Mouse (Mus musculus) heart, adult 2 months (tissue): ENCODE measurements around the gene Fam76b. TPM values are rescaled to one million over a fixed set of nuclear protein-coding genes. Genes with fewer than 3 reads are reported as not detected.
"Not testable (repeated sequence)": the region's sequence is repeated elsewhere in the genome, so short reads cannot be mapped to it uniquely, and the experiment has no call there.

Source experiments
- DNase-seq, 2 experiments: peaks; one replicate each; pipeline ENCODE4 v3.0.0; 2021
- H3K27ac ChIP-seq: fragments of 200-600 bp; 2 replicates; pipeline ENCODE4 v1.8.1; 2022
- H3K27me3 ChIP-seq: fragments of 200-500 bp; 2 replicates; pipeline ENCODE4 v1.6.1; 2012; ENCODE audit warnings: mild to moderate bottlenecking, low read length, inconsistent platforms, mixed read lengths; ENCODE audit not compliant: control insufficient read depth, insufficient read depth
- H3K36me3 ChIP-seq: fragments of 200-500 bp; 2 replicates; pipeline ENCODE4 v1.6.1; 2012; ENCODE audit warnings: low read length, inconsistent platforms; ENCODE audit not compliant: control insufficient read depth, insufficient read depth
- H3K4me1 ChIP-seq: fragments of 200-500 bp; 2 replicates; pipeline ENCODE4 v1.6.1; 2011; ENCODE audit warnings: low read length; ENCODE audit not compliant: control insufficient read depth, insufficient read depth
- H3K4me3 ChIP-seq: fragments of 200-600 bp; 2 replicates; pipeline ENCODE4 v1.8.1; 2022
- H3K79me2 ChIP-seq: fragments of 200-500 bp; replicated peaks from 2 replicates; pipeline ENCODE4 v1.6.1; 2012; ENCODE audit warnings: mild to moderate bottlenecking, inconsistent platforms, low read length, moderate library complexity, mixed read lengths; ENCODE audit not compliant: control insufficient read depth, insufficient read depth
- H3K9ac ChIP-seq: fragments of 200-500 bp; 2 replicates; pipeline ENCODE4 v1.6.1; 2012; ENCODE audit warnings: low read depth, mild to moderate bottlenecking, control low read depth, inconsistent platforms, low read length, mixed read lengths
- CTCF ChIP-seq: fragments of 200-600 bp; IDR thresholded peaks from 2 replicates; pipeline ENCODE4 v1.8.1; 2022; ENCODE audit warnings: antibody characterized with exemption, mild to moderate bottlenecking, moderate library complexity
- EP300 ChIP-seq: fragments of 200-500 bp; IDR thresholded peaks from 2 replicates; pipeline ENCODE4 v1.6.1; 2011; ENCODE audit warnings: low read depth, low read length, control low read depth; ENCODE audit not compliant: insufficient read depth
- POLR2A ChIP-seq: fragments of 200-500 bp; IDR thresholded peaks from 2 replicates; pipeline ENCODE4 v1.6.1; 2011; ENCODE audit warnings: mild to moderate bottlenecking, low read depth, low read length, control low read depth; ENCODE audit not compliant: insufficient read depth
- WGBS: fragments of 180-500 bp; shearing (Covaris S2); methylation state at CpG from one replicate; pipeline ENCODE4 v1.1.7; 2018; 5-methylcytosine and 5-hydroxymethylcytosine counted together
- intact Hi-C: fragments of 180-260 bp; cut with DNase I; formaldehyde crosslinking; loops from one replicate; pipeline ENCODE4 v1.15.1; 2025
- long read RNA-seq: library from polyadenylated mRNA; stranded (forward); transcript quantifications from one replicate; pipeline ENCODE4 v2.0.0, GENCODE M21; 2021
- polyA plus RNA-seq: library from polyadenylated mRNA; depleted of rRNA; stranded (reverse); fragments of >200 nt; gene quantifications from 2 replicates; pipeline ENCODE4 v1.2.3, GENCODE M21; 2012; rRNA removed
- total RNA-seq, 2 experiments: library from RNA; stranded (reverse); gene quantifications; 2 replicates each; pipeline ENCODE4 v1.2.3; 2021

Fam76b gene
- total RNA-seq (1 to 10 TPM; 7.1 to 7.6 TPM), polyA plus RNA-seq (3.7 and 6.8 TPM in 2 replicates)
- long read RNA-seq, partial matches to known transcripts: 0 of 4 reads
- long read RNA-seq, other reads (novel, unspliced or antisense): 1 of 4 reads

DNA sequence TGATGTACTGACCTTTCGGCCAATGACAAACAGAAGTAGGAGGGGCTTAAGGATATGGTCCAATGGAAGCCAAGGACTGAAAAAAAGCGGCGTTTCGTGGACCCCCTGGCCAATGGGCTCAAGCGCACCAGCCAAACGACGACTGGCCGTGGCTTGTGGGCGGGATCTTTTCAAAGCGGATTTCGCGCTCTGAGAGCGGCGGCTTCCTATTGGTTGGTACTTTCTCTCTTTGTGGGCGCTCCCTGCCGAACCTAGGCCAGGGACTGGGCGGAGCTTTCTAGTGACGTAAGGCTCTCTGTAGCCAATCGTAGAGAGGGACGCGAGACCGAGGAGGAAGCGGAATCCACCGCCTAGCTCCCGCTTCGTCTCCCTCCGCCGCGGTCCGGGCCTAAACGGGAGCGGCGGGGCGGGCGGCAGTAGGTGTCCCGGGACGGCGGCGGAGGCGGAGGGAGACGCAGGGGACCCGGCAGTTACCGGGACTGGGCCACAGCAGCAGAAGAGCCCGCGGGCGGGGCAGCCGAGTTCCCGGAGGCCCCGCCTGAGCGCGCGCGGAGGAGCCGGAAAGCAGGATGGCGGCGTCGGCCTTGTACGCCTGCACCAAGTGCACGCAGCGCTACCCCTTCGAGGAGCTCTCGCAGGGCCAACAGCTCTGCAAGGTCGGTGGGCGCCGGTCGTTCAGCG lies at the start of gene Fam76b:
Gene Fam76b, plus strand, starts transcription at position 311 of the 681 bp plus-strand sequence.
- under 1% methylated on average over 67 of the region's 67 CpGs for WGBS
- Histone ChIP-seq H3K79me2 (0 out of 2 replicates have a peak, but pooled peaks cover under 1% of the 10 kb centered on the region), H3K27ac (peak within 1 kb of the TSS; percentile 91)

DNA sequence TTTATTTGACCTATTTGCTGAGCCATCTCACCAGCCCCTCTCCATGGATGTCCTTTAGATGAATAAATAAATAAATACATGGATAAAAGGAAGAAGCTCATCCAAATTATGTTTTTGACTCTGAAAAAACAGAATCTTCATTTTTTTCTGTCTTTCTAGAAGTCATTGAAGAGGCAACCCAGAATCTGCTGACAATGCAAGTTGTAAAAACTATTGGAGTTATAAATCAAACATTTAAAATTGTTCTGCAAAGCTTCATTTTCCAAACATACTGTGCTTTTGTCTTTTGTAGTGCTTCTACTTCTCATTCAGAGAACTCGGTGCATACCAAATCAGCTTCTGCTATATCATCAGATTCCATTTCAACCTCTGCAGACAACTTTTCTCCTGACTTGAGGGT lies 45.5 kb upstream of the Fam76b start:
- no peak for DNase-seq
- intact Hi-C loops: no loop called here
- H3K79me2 ChIP-seq: peaks cover 1% of the 10 kb centered on the region; the same call in 1 of the 2 replicates
- TF ChIP-seq CTCF (no peak), POLR2A (no peak), EP300 (no peak)
- WGBS: 99% methylated on average over 1 of the region's 1 CpGs
- no peak overlapping the region for H3K9ac ChIP-seq
- H3K4me3 ChIP-seq: no peak overlapping the region
- no peak overlapping the region for H3K27ac ChIP-seq
- H3K4me1 ChIP-seq: no peaks in the 10 kb centered on the region
- H3K36me3 ChIP-seq: no peaks in the 10 kb centered on the region; the same call in none of the 2 replicates
- no peaks in the 10 kb centered on the region for H3K27me3 ChIP-seq

More for the DNA sequence above, at the start of gene Fam76b:
- intact Hi-C loops: loop anchor here (2.0 to 5.0 kb wide), 3 partner anchors 79 to 581 kb away; partner anchors contain the start of genes Ccdc82, Maml2 and Mtmr2
- peak; percentile 75 for TF ChIP-seq POLR2A
- TF ChIP-seq EP300: no peak
- no peak; the same call in 1 of the 2 replicates for TF ChIP-seq CTCF
- peak within 1 kb of the TSS; percentile 91 for H3K4me3 ChIP-seq
- H3K9ac ChIP-seq: peak within 1 kb of the TSS; percentile 89
- H3K36me3 ChIP-seq: peaks cover 17% of the 10 kb centered on the region
- no peaks in the 10 kb centered on the region for H3K27me3 ChIP-seq
- peak; percentile 99 to 100 for DNase-seq
- H3K4me1 ChIP-seq: peaks cover 2% of the 10 kb centered on the region; the same call in 1 of the 2 replicates

DNA sequence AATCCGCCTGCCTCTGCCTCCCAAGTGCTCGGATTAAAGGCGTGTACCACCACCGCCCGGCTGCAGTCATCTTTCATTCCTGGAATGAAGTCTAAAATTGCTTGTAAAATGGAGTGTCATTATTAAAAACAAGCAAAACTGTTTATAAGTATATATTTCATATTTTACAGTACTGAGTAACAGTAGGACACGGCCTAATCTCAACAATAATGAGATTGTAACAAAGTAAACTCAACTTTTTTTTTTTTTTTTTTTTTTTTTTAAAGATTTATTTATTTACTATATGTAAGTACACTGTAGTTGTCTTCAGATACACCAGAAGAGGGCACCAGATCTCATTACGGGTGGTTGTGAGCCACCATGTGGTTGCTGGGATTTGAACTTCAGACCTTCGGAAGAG lies 36.7 kb upstream of the Fam76b start:
- H3K4me3 ChIP-seq, H3K9ac ChIP-seq, H3K4me1 ChIP-seq, H3K27me3 ChIP-seq, H3K27ac ChIP-seq, H3K79me2 ChIP-seq, H3K36me3 ChIP-seq, DNase-seq: not testable (repeated sequence)
- intact Hi-C loops: loop anchor here (5.0 kb wide), 1 partner anchor 39 kb away; no protein-coding TSS in a partner anchor
- over 99% methylated on average over 8 of the region's 8 CpGs for WGBS

DNA sequence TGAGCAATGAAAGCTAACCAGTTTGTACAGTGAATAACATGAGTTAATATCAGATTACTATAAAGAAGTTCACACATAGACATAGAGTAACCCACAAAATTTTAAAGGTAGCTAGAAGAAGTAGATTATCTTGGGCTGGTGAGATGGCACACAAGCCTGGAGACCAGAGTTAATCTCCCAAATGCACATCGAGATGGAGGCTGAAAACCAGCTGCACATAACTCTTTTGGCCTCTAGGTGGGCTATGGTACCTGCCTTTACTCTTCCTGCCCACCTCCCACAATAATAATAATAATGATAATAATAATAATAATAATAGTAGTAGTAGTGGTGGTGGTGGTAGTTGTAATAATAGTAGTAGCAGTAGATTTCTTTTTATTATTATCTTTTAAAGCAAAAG lies 33.2 kb upstream of the Fam76b start:
- H3K36me3 ChIP-seq: no peaks in the 10 kb centered on the region; the same call in 1 of the 2 replicates
- no peaks in the 10 kb centered on the region for H3K27me3 ChIP-seq
- intact Hi-C loops: loop anchor here (5.0 kb wide), 1 partner anchor 42 kb away; no protein-coding TSS in a partner anchor
- 68% methylated on average over 1 of the region's 1 CpGs for WGBS
- DNase-seq: no peak
- no peaks in the 10 kb centered on the region for H3K79me2 ChIP-seq
- no peak overlapping the region for H3K27ac ChIP-seq
- TF ChIP-seq CTCF: 0 out of 2 replicates have a peak, but pooled peaks have one; percentile 11
- no peak for TF ChIP-seq POLR2A
- no peaks in the 10 kb centered on the region for H3K4me1 ChIP-seq
- no peak overlapping the region for H3K4me3 ChIP-seq
- no peak overlapping the region for H3K9ac ChIP-seq

DNA sequence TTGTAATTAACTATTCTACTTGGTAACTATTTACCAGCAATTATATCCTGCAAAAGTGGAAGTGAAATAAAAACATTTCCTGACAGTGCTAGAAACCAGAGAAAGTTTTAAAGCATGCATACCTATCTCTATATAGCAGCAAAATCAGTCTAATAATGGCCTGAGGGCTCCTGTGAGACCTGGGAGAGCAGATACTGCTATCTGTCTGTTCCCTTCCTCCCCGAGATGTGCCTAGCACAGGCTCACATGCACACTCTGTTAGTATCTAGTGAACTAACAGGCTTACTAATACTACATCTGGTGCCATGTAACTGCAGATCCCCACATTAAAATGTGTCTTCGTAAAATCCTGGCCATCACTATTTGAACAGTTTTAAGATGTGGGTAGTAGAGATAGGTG lies 32.8 kb upstream of the Fam76b start:
- no peak for DNase-seq
- no peak for TF ChIP-seq EP300
- no peak for TF ChIP-seq POLR2A
- TF ChIP-seq CTCF: no peak
- intact Hi-C loops: loop anchor here (5.0 kb wide), 1 partner anchor 42 kb away; no protein-coding TSS in a partner anchor
- H3K36me3 ChIP-seq: no peaks in the 10 kb centered on the region; the same call in 1 of the 2 replicates
- H3K27ac ChIP-seq: no peak overlapping the region
- no peaks in the 10 kb centered on the region for H3K79me2 ChIP-seq
- no peaks in the 10 kb centered on the region for H3K4me1 ChIP-seq
- 88% methylated on average over 2 of the region's 2 CpGs for WGBS
- H3K9ac ChIP-seq: no peak overlapping the region
- H3K4me3 ChIP-seq: no peak overlapping the region
- no peaks in the 10 kb centered on the region for H3K27me3 ChIP-seq

DNA sequence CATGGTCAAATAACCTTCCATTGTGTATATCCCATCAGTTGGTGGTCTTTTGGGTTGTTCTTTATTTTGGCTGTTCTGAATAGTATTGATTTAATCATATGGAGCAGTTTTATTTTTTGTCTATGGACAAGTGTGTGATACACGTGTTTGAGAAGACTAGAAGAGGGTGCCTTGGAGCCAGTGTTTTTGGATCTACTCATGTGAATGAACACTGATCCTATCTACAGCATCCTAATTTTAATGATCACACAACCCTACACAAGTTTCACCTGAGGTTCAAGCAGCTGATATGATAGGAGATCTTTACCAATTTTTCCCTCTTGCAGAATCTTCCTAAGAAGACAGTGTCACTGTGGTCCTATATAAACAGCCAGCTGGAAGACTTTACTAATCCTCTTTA lies 23.0 kb upstream of the Fam76b start:
- no peak overlapping the region for H3K4me3 ChIP-seq
- TF ChIP-seq EP300 (no peak), CTCF (no peak), POLR2A (no peak)
- no peaks in the 10 kb centered on the region for H3K79me2 ChIP-seq
- no peak overlapping the region for H3K9ac ChIP-seq
- intact Hi-C loops: no loop called here
- no peak for DNase-seq
- no peaks in the 10 kb centered on the region for H3K27me3 ChIP-seq
- no peaks in the 10 kb centered on the region for H3K4me1 ChIP-seq
- 73% methylated on average over 1 of the region's 1 CpGs for WGBS
- H3K36me3 ChIP-seq: peaks cover 1% of the 10 kb centered on the region
- no peak overlapping the region for H3K27ac ChIP-seq
